Mouse (Mus musculus) erythroblast, embryonic 14.5 days (primary cell): ENCODE data around the gene Lrrc58. TPM values are rescaled to one million over a fixed set of nuclear protein-coding genes. Genes with fewer than 3 reads are reported as not detected.

ENCODE experiments used
- H3K27me3 ChIP-seq: 2 replicates; pipeline ENCODE4 v1.6.1; 2012; ENCODE audit warnings: inconsistent platforms; ENCODE audit not compliant: control insufficient read depth
- H3K36me3 ChIP-seq: 2 replicates; pipeline ENCODE4 v1.6.1; 2012; ENCODE audit warnings: mild to moderate bottlenecking, inconsistent platforms; ENCODE audit not compliant: control insufficient read depth
- H3K4me1 ChIP-seq: 2 replicates; pipeline ENCODE4 v1.6.1; 2012; ENCODE audit warnings: inconsistent platforms; ENCODE audit not compliant: control insufficient read depth
- H3K4me3 ChIP-seq: replicated peaks from 2 replicates; pipeline ENCODE3; 2012; ENCODE audit warnings: moderate library complexity, mild to moderate bottlenecking, inconsistent platforms
- H3K9me3 ChIP-seq: 2 replicates; pipeline ENCODE4 v1.6.1; 2012; ENCODE audit warnings: low read length, inconsistent platforms, mixed read lengths; ENCODE audit not compliant: control insufficient read depth
- GATA1 ChIP-seq: IDR thresholded peaks from 2 replicates; pipeline ENCODE4 v1.6.1; 2012; ENCODE audit warnings: low read length, inconsistent platforms, mixed read lengths
- TAL1 ChIP-seq: IDR thresholded peaks from 3 replicates; pipeline ENCODE4 v1.6.1; 2012; ENCODE audit warnings: low read length, inconsistent platforms, mixed read lengths
- polyA plus RNA-seq: library from polyadenylated mRNA; stranded (reverse); fragments of >175 nt; gene quantifications from 2 replicates; pipeline ENCODE4 v1.2.3, GENCODE M21; 2012

Lrrc58 gene
- polyA plus RNA-seq, 1 experiment = 0.06 TPM

- TF ChIP-seq GATA1 (no peak), TAL1 (no peak)
- Histone ChIP-seq H3K4me3 (no peak overlapping the region), H3K9me3 (no peaks in the 10 kb centered on the region), H3K4me1 (no peaks in the 10 kb centered on the region), H3K36me3 (no peaks in the 10 kb centered on the region), H3K27me3 (peaks cover 2% of the 10 kb centered on the region; the same call in 1 of the 2 replicates)
These were observed 21.1 kb upstream of the Lrrc58 start for GRCm38 (mm10) chr16:37847081-37847480.

DNA sequence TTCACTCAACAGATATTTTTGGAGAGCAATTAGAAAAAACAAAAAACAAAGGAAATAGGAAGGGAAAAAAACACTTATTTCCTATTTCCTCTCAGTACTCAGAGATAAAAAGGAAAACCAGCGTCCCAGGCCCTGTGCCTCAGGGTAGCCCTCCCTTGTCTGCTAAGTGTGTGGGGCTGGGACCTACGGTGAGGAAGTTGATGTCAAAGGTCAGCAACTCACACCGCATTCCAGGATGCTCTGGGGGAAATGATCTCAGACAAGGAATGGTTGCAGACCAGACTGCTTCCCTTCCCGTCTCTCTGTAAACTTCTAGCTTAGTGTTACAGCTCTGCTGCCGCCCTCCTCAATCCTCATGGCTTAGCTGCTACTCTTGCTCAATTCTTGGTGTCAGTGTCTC is 16.8 kb upstream of the Lrrc58 start:
- Histone ChIP-seq H3K36me3 (no peaks in the 10 kb centered on the region), H3K9me3 (no peaks in the 10 kb centered on the region), H3K4me1 (peaks cover 4% of the 10 kb centered on the region), H3K4me3 (no peak overlapping the region), H3K27me3 (peaks cover 2% of the 10 kb centered on the region; the same call in 1 of the 2 replicates)
- TF ChIP-seq TAL1 (no peak), GATA1 (no peak)

- H3K27me3 ChIP-seq = peaks cover 2% of the 10 kb centered on the region; the same call in 1 of the 2 replicates
- no peak for TF ChIP-seq GATA1
- TF ChIP-seq TAL1 = no peak
- no peak overlapping the region for H3K4me3 ChIP-seq
- no peaks in the 10 kb centered on the region for H3K9me3 ChIP-seq
- H3K36me3 ChIP-seq = no peaks in the 10 kb centered on the region
- H3K4me1 ChIP-seq = peaks cover 6% of the 10 kb centered on the region
These were observed 14.9 kb upstream of the Lrrc58 start for GRCm38 (mm10) chr16:37853279-37853678.

- Histone ChIP-seq H3K4me1 (peaks cover 6% of the 10 kb centered on the region), H3K36me3 (no peaks in the 10 kb centered on the region), H3K27me3 (peaks cover 2% of the 10 kb centered on the region; the same call in 1 of the 2 replicates), H3K4me3 (no peak overlapping the region), H3K9me3 (no peaks in the 10 kb centered on the region)
- no peak for TF ChIP-seq TAL1
- no peak for TF ChIP-seq GATA1
These were observed 14.1 kb upstream of the Lrrc58 start for GRCm38 (mm10) chr16:37854054-37854453.

DNA sequence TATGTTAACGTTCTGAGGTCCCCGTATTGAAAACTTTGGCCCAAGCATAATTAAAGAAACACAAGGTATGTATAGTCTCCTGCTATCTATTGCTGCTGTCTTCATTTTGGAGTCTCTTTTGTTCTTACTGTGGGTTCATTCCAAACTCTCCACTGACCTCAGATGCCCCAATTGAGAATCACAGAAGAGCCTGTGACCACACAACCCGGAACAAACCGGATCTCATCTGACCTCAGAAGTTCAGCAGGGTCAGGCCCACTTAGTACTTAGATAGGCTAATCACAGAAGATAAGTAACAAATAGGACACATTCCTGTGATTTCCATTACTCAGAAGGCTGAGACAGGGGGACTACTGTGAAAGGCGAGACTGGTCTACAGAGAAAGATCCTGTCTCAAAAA is 13.6 kb upstream of the Lrrc58 start:
- no peak overlapping the region for H3K4me3 ChIP-seq
- peaks cover 6% of the 10 kb centered on the region for H3K4me1 ChIP-seq
- TF ChIP-seq TAL1 (no peak), GATA1 (no peak)
- peaks cover 2% of the 10 kb centered on the region; the same call in 1 of the 2 replicates for H3K27me3 ChIP-seq
- no peaks in the 10 kb centered on the region for H3K9me3 ChIP-seq
- no peaks in the 10 kb centered on the region for H3K36me3 ChIP-seq

DNA sequence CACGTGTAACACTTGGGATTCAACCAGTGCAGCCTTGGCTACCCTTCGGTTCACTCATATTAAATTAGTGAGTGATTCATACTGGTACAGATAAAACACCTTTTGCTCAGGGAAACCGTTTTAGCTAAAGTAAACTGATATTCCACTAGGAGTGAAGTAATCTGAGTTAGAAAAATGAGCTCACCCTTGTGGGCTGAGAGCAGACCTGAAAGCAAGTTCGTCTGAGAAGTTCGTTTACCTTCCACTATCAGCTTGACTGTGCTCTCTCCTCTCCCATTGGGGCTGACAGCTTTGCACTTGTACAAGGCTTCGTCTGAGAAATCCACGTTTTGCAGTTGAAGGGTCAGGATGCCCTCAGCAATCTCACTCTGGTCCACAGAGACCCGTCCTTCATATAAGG is 12.6 kb upstream of the Lrrc58 start:
- Histone ChIP-seq H3K36me3 (no peaks in the 10 kb centered on the region), H3K4me3 (no peak overlapping the region), H3K4me1 (peaks cover 6% of the 10 kb centered on the region), H3K9me3 (no peaks in the 10 kb centered on the region), H3K27me3 (peaks cover 2% of the 10 kb centered on the region; the same call in 1 of the 2 replicates)
- no peak for TF ChIP-seq TAL1
- TF ChIP-seq GATA1 = no peak

- Histone ChIP-seq H3K4me3 (no peak overlapping the region), H3K4me1 (peaks cover 6% of the 10 kb centered on the region), H3K27me3 (peaks cover 2% of the 10 kb centered on the region; the same call in 1 of the 2 replicates), H3K9me3 (no peaks in the 10 kb centered on the region), H3K36me3 (no peaks in the 10 kb centered on the region)
- TF ChIP-seq GATA1 = no peak
- TF ChIP-seq TAL1 = no peak
These were observed 11.9 kb upstream of the Lrrc58 start for GRCm38 (mm10) chr16:37856327-37856726.

DNA sequence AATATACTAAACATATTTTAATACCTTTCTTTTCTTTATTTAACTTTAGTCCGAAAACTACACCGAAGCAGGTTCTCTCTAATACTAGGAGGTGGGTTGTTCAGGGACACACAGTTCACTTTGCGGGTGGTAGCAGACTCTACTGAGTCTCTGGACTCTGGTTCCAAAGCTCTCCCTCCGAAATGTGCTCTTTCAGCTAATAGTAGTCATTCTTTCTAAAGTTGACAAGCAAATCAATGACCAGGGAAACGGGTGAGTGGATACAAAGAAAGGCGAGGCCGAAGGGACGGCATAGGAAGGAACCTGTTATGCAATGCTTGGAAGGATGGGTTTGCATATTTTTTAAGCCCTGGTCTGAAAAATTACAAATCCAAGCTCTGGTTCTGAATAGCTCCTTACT is 10.7 kb upstream of the Lrrc58 start:
- TF ChIP-seq TAL1 (no peak), GATA1 (no peak)
- no peak overlapping the region for H3K4me3 ChIP-seq

GRCm38 (mm10) chr16:37860213-37860612 is 8.0 kb upstream of the Lrrc58 start:
- TF ChIP-seq TAL1 (no peak), GATA1 (no peak)
- Histone ChIP-seq H3K4me1 (peaks cover 6% of the 10 kb centered on the region), H3K9me3 (no peaks in the 10 kb centered on the region), H3K4me3 (no peak overlapping the region), H3K27me3 (no peaks in the 10 kb centered on the region), H3K36me3 (no peaks in the 10 kb centered on the region)

More for the DNA sequence above, 10.7 kb upstream of the Lrrc58 start:
- Histone ChIP-seq H3K4me1 (peaks cover 6% of the 10 kb centered on the region), H3K36me3 (no peaks in the 10 kb centered on the region), H3K9me3 (no peaks in the 10 kb centered on the region), H3K27me3 (no peaks in the 10 kb centered on the region)

DNA sequence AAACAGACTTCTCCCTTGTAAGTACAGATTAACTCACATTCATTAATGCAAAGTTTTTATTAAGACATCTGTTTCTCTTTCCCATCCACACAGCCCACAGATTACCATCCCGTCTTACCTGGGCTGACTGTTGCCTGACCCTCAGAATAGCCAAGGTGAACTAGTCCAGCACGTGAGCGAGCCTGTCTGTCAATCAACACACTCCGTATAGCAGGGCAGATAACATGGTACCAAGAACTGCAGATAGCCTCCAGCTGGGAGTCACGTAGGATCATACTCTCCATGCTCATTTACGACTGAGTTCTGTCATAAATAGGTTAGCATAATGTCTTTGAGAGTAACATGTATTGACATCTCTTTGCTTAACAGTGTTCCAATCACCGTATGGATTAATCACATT is 7.2 kb upstream of the Lrrc58 start, which contains the start of gene Gm36028:
Gene Gm36028 (minus strand): TSS at position 118 of the 400 bp plus-strand sequence.
- H3K9me3 ChIP-seq = no peaks in the 10 kb centered on the region
- TF ChIP-seq TAL1 (no peak), GATA1 (no peak)
- peaks cover 5% of the 10 kb centered on the region for H3K4me1 ChIP-seq
- no peaks in the 10 kb centered on the region for H3K27me3 ChIP-seq
- no peak within 1 kb of the TSS for H3K4me3 ChIP-seq
- no peaks in the 10 kb centered on the region for H3K36me3 ChIP-seq
